Comparison of ENCODE assay signal across 17 mouse cellular contexts in the genomic region with DNA sequence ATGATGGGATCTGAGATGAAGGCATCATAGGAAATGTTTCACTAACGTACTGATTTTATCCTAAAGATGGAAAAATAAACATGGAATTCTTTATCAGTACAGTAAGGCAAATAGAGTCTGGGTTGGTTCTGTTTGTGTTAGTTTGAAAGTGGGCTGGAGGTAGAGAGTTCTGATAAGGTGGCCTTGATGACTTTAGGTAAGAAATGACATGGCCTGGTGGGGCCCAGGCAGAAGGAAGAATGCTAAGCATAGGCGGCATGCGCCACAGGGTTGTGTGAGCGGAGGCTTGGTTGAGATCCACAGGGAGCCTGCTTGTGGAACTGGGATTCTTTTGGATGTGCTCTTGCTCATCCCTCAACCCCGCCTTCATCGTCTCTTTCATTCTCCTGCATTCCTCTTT.
"Had no signal": no experiment of that assay in that cellular context is flagged by ENCODE, and none has a peak within 500 bp of the region (broad histone marks: within the 10 kb centered on the region; RNA-seq: fewer than 3 reads in every experiment).

No protein-coding gene starts in this region.

- H3K4me3 ChIP-seq: layer of hippocampus, adult 2 months; limb, embryonic 13.5 days; midbrain, embryonic 12.5 days; neural tube, embryonic 13.5 days had no signal

- ATAC-seq: inflammation-experienced regulatory T-cells, adult 6 months; midbrain, embryonic 16.5 days had no signal

- H3K9ac ChIP-seq: limb, embryonic 13.5 days; liver, embryonic 14.5 days; midbrain, embryonic 12.5 days; neural tube, embryonic 13.5 days had no signal

- H3K4me1 ChIP-seq: midbrain, embryonic 12.5 days; neural tube, embryonic 13.5 days had no signal

- H3K36me3 ChIP-seq: limb, embryonic 13.5 days; midbrain, embryonic 12.5 days; neural tube, embryonic 13.5 days had no signal

- H3K9me3 ChIP-seq: limb, embryonic 13.5 days; midbrain, embryonic 12.5 days; neural tube, embryonic 13.5 days had no signal

- DNase-seq: kidney, adult 11 months; kidney, postnatal 10 days; kidney, postnatal 4 days; left cerebral cortex, postnatal 4 days; lung, adult 18-20 months; lung, postnatal 14 days; retina, postnatal 1 day; right cerebral cortex, postnatal 4 days; thymus, adult 2 months; thymus, postnatal 25 days had no signal

- H3K27ac ChIP-seq: layer of hippocampus, adult 2 months; limb, embryonic 13.5 days; liver, embryonic 14.5 days; midbrain, embryonic 12.5 days; neural tube, embryonic 13.5 days had no signal

- H3K27me3 ChIP-seq: limb, embryonic 13.5 days; midbrain, embryonic 12.5 days; neural tube, embryonic 13.5 days had no signal

- H3K4me2 ChIP-seq: limb, embryonic 13.5 days; midbrain, embryonic 12.5 days; neural tube, embryonic 13.5 days had no signal
